Mouse (Mus musculus) testis, adult 2 months (tissue): ENCODE results near the gene Spcs2. TPM values are rescaled to one million over a fixed set of nuclear protein-coding genes. Genes with fewer than 3 reads are reported as not detected.

ENCODE experiments used
- H3K27ac ChIP-seq: fragments of 200-500 bp; 2 replicates; pipeline ENCODE4 v1.5.1; 2012; ENCODE audit warnings: low read depth, low read length; ENCODE audit not compliant: control insufficient read depth, insufficient read depth
- H3K27me3 ChIP-seq: fragments of 200-500 bp; 2 replicates; pipeline ENCODE4 v1.6.1; 2012; ENCODE audit warnings: mild to moderate bottlenecking, low read length, moderate library complexity; ENCODE audit not compliant: control insufficient read depth, insufficient read depth
- H3K36me3 ChIP-seq: fragments of 200-500 bp; 2 replicates; pipeline ENCODE4 v1.6.1; 2012; ENCODE audit warnings: mild to moderate bottlenecking, low read length; ENCODE audit not compliant: control insufficient read depth, insufficient read depth
- H3K4me1 ChIP-seq: fragments of 200-500 bp; 2 replicates; pipeline ENCODE4 v1.6.1; 2012; ENCODE audit warnings: low read length; ENCODE audit not compliant: control insufficient read depth, insufficient read depth
- H3K4me3 ChIP-seq: fragments of 200-500 bp; 2 replicates; pipeline ENCODE4 v1.5.1; 2012; ENCODE audit warnings: low read depth, mild to moderate bottlenecking, low read length, moderate library complexity, mixed read lengths; ENCODE audit not compliant: control insufficient read depth
- CTCF ChIP-seq: fragments of 200-500 bp; IDR thresholded peaks from 2 replicates; pipeline ENCODE4 v1.5.1; 2012; ENCODE audit warnings: low read depth, mild to moderate bottlenecking, inconsistent platforms, low read length, moderate library complexity; ENCODE audit not compliant: control insufficient read depth, insufficient read depth, insufficient replicate concordance
- POLR2A ChIP-seq: fragments of 200-500 bp; IDR thresholded peaks from 2 replicates; pipeline ENCODE4 v1.6.1; 2012; ENCODE audit warnings: low read depth, mild to moderate bottlenecking, inconsistent platforms, low read length, moderate library complexity; ENCODE audit not compliant: control insufficient read depth
- polyA plus RNA-seq: library from polyadenylated mRNA; depleted of rRNA; stranded (reverse); fragments of >200 nt; gene quantifications from 2 replicates; pipeline ENCODE4 v1.2.3, GENCODE M21; 2012

Spcs2 gene
- polyA plus RNA-seq, 1 experiment = 204 TPM

DNA sequence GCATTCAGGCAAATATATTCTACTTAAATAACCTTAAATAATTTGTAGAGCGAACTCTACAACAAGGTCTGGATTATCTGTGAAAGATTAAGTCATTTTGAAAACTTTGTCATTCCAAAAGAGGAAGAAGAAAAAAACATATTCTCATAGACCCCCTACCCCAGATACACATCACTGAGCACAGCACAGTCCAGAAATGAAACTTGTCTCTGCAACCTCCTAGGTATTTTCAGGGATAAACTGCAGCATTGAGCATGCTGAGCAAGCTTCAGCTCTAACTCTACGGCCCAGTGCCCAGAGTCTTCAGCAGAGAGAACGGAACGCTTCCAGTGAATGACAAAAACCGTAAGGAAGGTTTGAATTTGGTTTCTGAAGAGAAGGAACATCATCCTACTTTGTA is 12.7 kb downstream of the Spcs2 start:
- no peak overlapping the region for H3K27ac ChIP-seq
- H3K4me1 ChIP-seq = no peaks in the 10 kb centered on the region
- no peak for TF ChIP-seq CTCF
- no peak for TF ChIP-seq POLR2A
- H3K27me3 ChIP-seq = no peaks in the 10 kb centered on the region
- H3K36me3 ChIP-seq = no peaks in the 10 kb centered on the region; the same call in none of the 2 replicates
- no peak overlapping the region for H3K4me3 ChIP-seq

DNA sequence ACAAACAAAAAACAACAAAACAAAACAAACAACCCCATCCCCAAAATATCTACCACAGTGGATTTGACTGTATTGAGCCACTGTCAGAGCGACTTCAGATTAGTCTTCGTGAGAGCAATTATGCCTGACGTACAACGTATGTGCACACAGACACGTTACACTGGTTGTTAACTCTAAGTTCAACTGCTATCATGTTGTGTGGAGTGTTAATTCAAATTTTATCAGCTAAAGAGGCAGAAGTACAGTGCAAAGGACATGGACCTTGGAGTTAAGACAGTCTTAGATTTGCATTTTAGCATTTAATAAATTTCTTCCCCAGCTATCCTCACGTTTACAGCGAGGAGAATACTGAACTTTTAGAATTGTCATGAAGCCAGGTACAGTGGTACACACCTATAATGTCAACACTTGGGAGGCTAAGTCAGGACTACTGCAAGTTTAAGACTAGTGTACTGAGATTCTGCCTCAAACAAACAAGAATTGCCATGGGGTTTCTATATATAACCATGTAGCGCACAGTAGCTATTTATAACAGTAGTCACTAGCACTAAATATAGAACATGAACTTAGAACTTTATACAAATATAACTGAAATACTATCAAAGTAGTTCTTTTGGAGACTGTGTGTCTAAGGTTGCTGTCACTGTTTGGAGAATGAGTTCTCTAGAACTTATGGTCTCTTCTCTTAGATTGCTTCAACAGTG is 17.6 kb downstream of the Spcs2 start:
- H3K4me1 ChIP-seq = no peaks in the 10 kb centered on the region
- peaks cover 2% of the 10 kb centered on the region for H3K36me3 ChIP-seq
- no peaks in the 10 kb centered on the region for H3K27me3 ChIP-seq
- no peak overlapping the region for H3K4me3 ChIP-seq
- TF ChIP-seq CTCF = no peak
- no peak for TF ChIP-seq POLR2A
- no peak overlapping the region for H3K27ac ChIP-seq

- Histone ChIP-seq H3K36me3 (peaks cover 2% of the 10 kb centered on the region), H3K4me3 (no peak overlapping the region), H3K4me1 (no peaks in the 10 kb centered on the region), H3K27me3 (no peaks in the 10 kb centered on the region), H3K27ac (no peak overlapping the region)
- TF ChIP-seq POLR2A (no peak), CTCF (no peak; the same call in 1 of the 2 replicates)
These were observed 25.0 kb downstream of the Spcs2 start for GRCm38 (mm10) chr7:99838241-99838640.

- H3K27ac ChIP-seq = no peak overlapping the region
- TF ChIP-seq CTCF (no peak), POLR2A (no peak)
- no peak overlapping the region for H3K4me3 ChIP-seq
- no peaks in the 10 kb centered on the region for H3K27me3 ChIP-seq
- no peaks in the 10 kb centered on the region for H3K4me1 ChIP-seq
- H3K36me3 ChIP-seq = peaks cover 2% of the 10 kb centered on the region; the same call in 1 of the 2 replicates
These were observed 25.7 kb downstream of the Spcs2 start for GRCm38 (mm10) chr7:99837358-99838071.

DNA sequence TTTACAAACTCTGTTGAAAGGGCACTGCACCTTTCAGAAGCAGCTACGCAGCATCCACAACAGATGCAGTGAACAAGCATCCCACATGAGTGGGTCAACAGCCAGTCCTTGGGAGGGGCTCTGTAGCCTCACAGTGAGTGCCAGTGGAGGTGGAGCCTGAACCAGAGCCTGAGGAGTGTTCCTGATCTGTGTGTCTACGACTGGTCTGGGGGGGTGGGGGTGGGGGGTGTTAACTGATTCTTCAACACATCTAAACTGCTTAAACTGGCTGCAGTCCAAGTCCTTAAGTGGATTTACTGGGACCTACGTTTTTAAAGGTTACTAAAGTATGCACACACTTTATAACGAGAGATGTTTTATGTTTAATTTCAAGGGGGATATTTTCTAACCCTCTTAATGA is 26.5 kb downstream of the Spcs2 start:
- H3K4me3 ChIP-seq = no peak overlapping the region
- no peak for TF ChIP-seq CTCF
- no peak for TF ChIP-seq POLR2A
- no peak overlapping the region for H3K27ac ChIP-seq
- no peaks in the 10 kb centered on the region for H3K27me3 ChIP-seq
- H3K4me1 ChIP-seq = no peaks in the 10 kb centered on the region
- peaks cover 2% of the 10 kb centered on the region; the same call in 1 of the 2 replicates for H3K36me3 ChIP-seq

DNA sequence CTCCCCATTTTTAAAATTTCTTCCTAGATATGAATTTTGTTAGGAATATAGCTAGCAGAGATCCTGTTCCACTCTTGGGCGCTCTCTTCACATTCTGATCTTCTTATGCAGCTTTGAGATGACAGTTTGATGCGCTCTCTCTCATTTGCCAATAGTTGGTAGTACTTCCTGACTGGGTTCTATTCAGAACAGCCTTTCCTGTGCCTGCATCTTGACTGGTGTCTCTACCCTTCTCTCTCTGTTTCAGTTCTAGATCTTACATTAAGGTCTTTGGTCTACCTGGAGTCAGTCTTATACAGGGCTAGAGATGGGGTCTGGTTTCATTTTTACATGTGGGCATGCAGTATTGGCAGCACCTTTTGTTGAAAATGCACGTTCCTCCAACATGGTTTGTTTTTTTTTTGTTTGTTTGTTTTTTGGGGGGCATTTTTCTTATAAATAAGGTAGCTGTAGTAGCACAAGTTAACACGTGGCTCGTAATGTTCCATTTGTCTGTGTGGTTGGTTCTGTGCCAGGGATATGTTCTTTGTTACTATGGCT is 28.9 kb downstream of the Spcs2 start:
- Histone ChIP-seq H3K36me3 (no peaks in the 10 kb centered on the region), H3K4me1 (no peaks in the 10 kb centered on the region), H3K27ac (no peak overlapping the region), H3K27me3 (no peaks in the 10 kb centered on the region), H3K4me3 (no peak overlapping the region)
- TF ChIP-seq POLR2A (no peak), CTCF (no peak)

DNA sequence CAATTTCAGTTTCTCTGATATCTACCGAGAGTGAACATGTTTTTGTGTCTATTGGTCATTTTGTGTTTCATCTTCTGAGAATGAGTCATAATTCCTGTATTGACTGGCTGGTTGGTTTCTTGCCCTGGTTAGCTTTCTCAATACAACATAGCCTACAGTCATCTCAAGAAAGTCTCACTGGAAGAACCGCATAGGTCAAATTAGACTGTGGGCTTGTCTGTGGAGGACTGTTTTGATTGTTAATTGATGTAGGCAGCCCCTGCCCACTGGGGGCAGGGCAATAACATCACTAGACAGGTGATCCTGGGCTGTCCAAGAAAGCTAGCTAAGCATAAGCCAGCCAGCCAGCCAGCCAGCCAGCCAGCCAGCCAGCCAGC is 29.4 kb downstream of the Spcs2 start:
- Histone ChIP-seq H3K27ac (no peak overlapping the region), H3K4me3 (no peak overlapping the region), H3K4me1 (no peaks in the 10 kb centered on the region), H3K27me3 (no peaks in the 10 kb centered on the region), H3K36me3 (no peaks in the 10 kb centered on the region)
- no peak for TF ChIP-seq CTCF
- TF ChIP-seq POLR2A = no peak
